Mouse (Mus musculus): ENCODE results near the gene Phc1. TPM values are rescaled to one million over a fixed set of nuclear protein-coding genes. Genes with fewer than 3 reads are reported as not detected.

The Phc1 gene
- polyA plus RNA-seq, 2 experiments = 1.8 to 2.2 TPM

GRCm38 (mm10) chr6:122268561-122268960 is 71.8 kb downstream of the Phc1 start:
- no peak overlapping the region for H3K4me2 ChIP-seq (ENCODE audit: low read depth)
- 56% methylated on average over 3 of the region's 3 CpGs for WGBS (ENCODE audit: insufficient replicate concordance)
- no peaks in the 10 kb centered on the region for H3K9me3 ChIP-seq (ENCODE audit: control insufficient read depth, low read length)
- no peaks in the 10 kb centered on the region for H3K4me1 ChIP-seq (replicated peaks; ENCODE audit: control insufficient read depth in 2 of 2, insufficient read depth in 2 of 2, low read length in 1 of 2)
- no peak overlapping the region for H3K9ac ChIP-seq (replicated peaks)
- TF ChIP-seq CTCF (IDR thresholded peaks at IDR 0.05; ENCODE audit: low read depth) = no peak
- TF ChIP-seq EP300 (IDR thresholded peaks at IDR 0.05; ENCODE audit: low read depth) = no peak
- no peak for DNase-seq (ENCODE audit: low read depth in 3 of 3, low spot score in 3 of 3)
- H3K27ac ChIP-seq = no peak overlapping the region
- H3K27me3 ChIP-seq (ENCODE audit: control insufficient read depth, insufficient read depth, low read length) = no peaks in the 10 kb centered on the region
- ATAC-seq (ENCODE audit: insufficient read depth) = no peak
- no peak overlapping the region for H3K4me3 ChIP-seq (ENCODE audit: insufficient read depth in 1 of 2, low read depth in 2 of 2, low read length in 2 of 2)
- H3K36me3 ChIP-seq (replicated peaks; ENCODE audit: control insufficient read depth, insufficient read depth, low read depth) = no peaks in the 10 kb centered on the region

Other genes starting within 250 kb of the Phc1 start
- gene Klrg1, start 57.7 kb downstream of the Phc1 start, polyA plus RNA-seq (2012; rRNA removed) = not detected in 2 replicates
- not detected in 2 replicates for gene Klrg1, start 57.7 kb downstream of the Phc1 start, polyA plus RNA-seq (2014; fragmentation: Nextera tagmentation; extraction: Ambion mirVana)
- gene M6pr, start 31.8 kb downstream of the Phc1 start, polyA plus RNA-seq (2012; rRNA removed) = 36.5 and 48.1 TPM in 2 replicates
- gene M6pr, start 31.8 kb downstream of the Phc1 start, polyA plus RNA-seq (2014; fragmentation: Nextera tagmentation; extraction: Ambion mirVana) = 84.2 and 95.4 TPM in 2 replicates
- 0.74 and 0.78 TPM in 2 replicates for gene Rimklb, start 158.2 kb upstream of the Phc1 start, polyA plus RNA-seq (2012; rRNA removed)
- gene Rimklb, start 158.2 kb upstream of the Phc1 start, polyA plus RNA-seq (2014; fragmentation: Nextera tagmentation; extraction: Ambion mirVana) = 0.53 and 1.1 TPM in 2 replicates
- 0.11 TPM in 2 replicates for gene Mfap5, start 165.3 kb upstream of the Phc1 start, polyA plus RNA-seq (2012; rRNA removed)
- gene Mfap5, start 165.3 kb upstream of the Phc1 start, polyA plus RNA-seq (2014; fragmentation: Nextera tagmentation; extraction: Ambion mirVana) = not detected in 2 replicates
- gene Aicda, start 213.2 kb upstream of the Phc1 start, polyA plus RNA-seq (2012; rRNA removed) = not detected in 2 replicates
- gene Aicda, start 213.2 kb upstream of the Phc1 start, polyA plus RNA-seq (2014; fragmentation: Nextera tagmentation; extraction: Ambion mirVana) = not detected in 2 replicates

Measured in liver, embryonic 14.5 days (tissue).